Mouse (Mus musculus): ENCODE measurements around the gene Rims1.

DNA sequence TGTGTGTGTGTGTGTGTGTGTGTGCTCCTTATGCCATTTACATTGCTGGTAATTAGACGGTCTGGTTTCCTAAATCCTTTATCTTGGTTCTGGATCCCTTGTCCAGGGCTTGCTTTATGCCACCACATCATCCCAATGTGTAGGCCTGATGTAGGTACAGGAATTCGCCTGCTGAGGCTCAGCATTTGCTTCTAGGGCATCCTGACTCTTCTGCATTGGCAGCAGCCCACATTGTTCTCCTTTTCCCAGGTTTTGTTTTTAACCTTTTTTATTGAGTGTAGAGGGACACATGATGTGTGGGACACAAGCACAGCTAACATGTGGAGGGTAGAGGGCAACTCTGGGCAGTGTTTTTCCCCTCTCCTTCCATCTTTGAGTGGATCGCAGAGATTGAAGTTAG, 166.1 kb downstream of the Rims1 start:
- no peak for TF ChIP-seq CTCF (IDR thresholded peaks at IDR 0.05; ENCODE audit: low read depth)
- no peak for TF ChIP-seq EP300 (optimal IDR thresholded peaks at IDR 0.05)

Measured in stomach, postnatal 0 days (tissue).